ENCODE assay signal across 8 mouse cellular contexts in the genomic region with DNA sequence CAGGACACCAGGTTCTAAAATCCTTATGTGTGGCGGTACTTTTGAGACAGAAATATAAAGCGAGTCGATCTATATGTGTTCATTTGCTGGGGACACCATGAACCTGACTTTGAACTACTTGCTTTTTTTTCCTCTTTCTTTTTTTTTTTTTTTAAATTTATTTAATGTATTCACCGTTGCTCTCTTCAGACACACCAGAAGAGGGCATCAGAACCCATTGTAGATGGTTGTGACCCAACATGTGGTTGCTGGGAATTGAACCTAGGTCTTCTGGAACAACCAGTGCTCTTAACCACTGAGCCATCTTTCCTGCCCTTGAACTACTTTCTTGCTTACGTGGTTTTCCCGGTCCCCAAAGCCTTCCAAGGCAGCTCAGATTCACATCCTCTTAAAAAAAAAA. TPM values are rescaled to one million over a fixed set of nuclear protein-coding genes. Genes with fewer than 3 reads are reported as not detected.
A peak's percentile ranks its signal among the peaks of the same experiment; 100 is the strongest.
DNase-seq lines count a peak whose midpoint lies in the region; ATAC-seq and TF ChIP-seq lines count a peak whose summit lies in the region.

No protein-coding gene starts in this region.

- H3K27me3 ChIP-seq in heart, adult 2 months (ENCODE audit: control insufficient read depth, insufficient read depth, low read length), result no peaks in the 10 kb centered on the region
- H3K27me3 ChIP-seq in C2C12 (ENCODE audit: control insufficient read depth, insufficient read depth, insufficient read length), result no peaks in the 10 kb centered on the region
- H3K27me3 ChIP-seq in forebrain, embryonic 12.5 days, result no peaks in the 10 kb centered on the region
- no peaks in the 10 kb centered on the region for H3K27me3 ChIP-seq in liver, embryonic 14.5 days (ENCODE audit: control insufficient read depth, insufficient read depth, low read length)

- H3K27ac ChIP-seq in heart, adult 2 months, result peak overlapping the region; percentile 90
- H3K27ac ChIP-seq in forebrain, embryonic 12.5 days, result peak overlapping the region; percentile 88
- H3K27ac ChIP-seq in liver, embryonic 14.5 days, result peak overlapping the region; percentile 79

- TF ChIP-seq CTCF in heart, adult 2 months (IDR thresholded peaks at IDR 0.05), result peak; percentile 22; the same call in 1 of the 2 replicates
- TF ChIP-seq CTCF in C2C12 (IDR thresholded peaks at IDR 0.05; ENCODE audit: control insufficient read depth, insufficient read depth, insufficient read length), result no peak
- peak; percentile 34; the same call in 1 of the 2 replicates for TF ChIP-seq CTCF in liver, embryonic 14.5 days (IDR thresholded peaks at IDR 0.05; ENCODE audit: low read depth)

- H3K4me2 ChIP-seq in forebrain, embryonic 12.5 days, result peak overlapping the region; percentile 75
- H3K4me2 ChIP-seq in liver, embryonic 14.5 days (ENCODE audit: low read depth), result peak overlapping the region; percentile 95

- WGBS in heart, adult 2 months, result 43% methylated on average over 6 of the region's 6 CpGs
- 47% methylated on average over 6 of the region's 6 CpGs for WGBS in forebrain, embryonic 12.5 days
- WGBS in liver, embryonic 14.5 days (ENCODE audit: insufficient replicate concordance), result 42% methylated on average over 6 of the region's 6 CpGs

- H3K79me3 ChIP-seq in C2C12 (ENCODE audit: low read depth), result peaks cover 40% of the 10 kb centered on the region

- no peak for TF ChIP-seq EP300 in heart, adult 2 months (IDR thresholded peaks at IDR 0.05; ENCODE audit: insufficient read depth, low read depth, low read length)
- TF ChIP-seq EP300 in liver, embryonic 14.5 days (IDR thresholded peaks at IDR 0.05; ENCODE audit: low read depth), result no peak

- H3K4me1 ChIP-seq in heart, adult 2 months (ENCODE audit: control insufficient read depth, insufficient read depth, low read length), result peaks cover 5% of the 10 kb centered on the region
- H3K4me1 ChIP-seq in forebrain, embryonic 12.5 days, result peaks cover 27% of the 10 kb centered on the region
- H3K4me1 ChIP-seq in liver, embryonic 14.5 days (replicated peaks; ENCODE audit: control insufficient read depth in 2 of 2, insufficient read depth in 2 of 2, low read length in 1 of 2), result peaks cover 24 to 25% of the 10 kb centered on the region in 2 experiments

- ATAC-seq in forebrain, embryonic 12.5 days (ENCODE audit: low FRiP score), result no peak
- no peak for ATAC-seq in liver, embryonic 14.5 days (ENCODE audit: insufficient read depth)

- peaks cover 4% of the 10 kb centered on the region; the same call in 1 of the 2 replicates for H3K36me3 ChIP-seq in heart, adult 2 months (ENCODE audit: control insufficient read depth, insufficient read depth, low read length)
- H3K36me3 ChIP-seq in C2C12 (ENCODE audit: control insufficient read depth, insufficient read depth), result peaks cover 21% of the 10 kb centered on the region
- peaks cover 10% of the 10 kb centered on the region; the same call in 1 of the 2 replicates for H3K36me3 ChIP-seq in forebrain, embryonic 12.5 days (replicated peaks)
- H3K36me3 ChIP-seq in liver, embryonic 14.5 days (replicated peaks; ENCODE audit: control insufficient read depth, insufficient read depth, low read depth), result peaks cover 7% of the 10 kb centered on the region

- peak overlapping the region; percentile 7 for H3K9ac ChIP-seq in heart, adult 2 months (ENCODE audit: low read depth, low read length)
- H3K9ac ChIP-seq in forebrain, embryonic 12.5 days, result peak overlapping the region; percentile 93
- H3K9ac ChIP-seq in liver, embryonic 14.5 days (replicated peaks), result peak overlapping the region; percentile 96

- TF ChIP-seq POLR2A in heart, adult 2 months (IDR thresholded peaks at IDR 0.05; ENCODE audit: insufficient read depth, low read depth, low read length), result no peak

- H3K4me3 ChIP-seq in heart, adult 2 months, result peak overlapping the region; percentile 83
- H3K4me3 ChIP-seq in C2C12 (ENCODE audit: insufficient read depth, poor library complexity, severe bottlenecking), result no peak overlapping the region
- peak overlapping the region; percentile 93 for H3K4me3 ChIP-seq in forebrain, embryonic 12.5 days (replicated peaks)
- peak overlapping the region; percentile 68 to 97 for H3K4me3 ChIP-seq in liver, embryonic 14.5 days (ENCODE audit: insufficient read depth in 1 of 2, low read depth in 2 of 2, low read length in 2 of 2)

- DNase-seq in heart, adult 2 months, result no peak
- DNase-seq in heart, adult 9 months (ENCODE audit: low spot score in 2 of 2), result no peak
- no peak for DNase-seq in liver, embryonic 14.5 days (ENCODE audit: low read depth in 3 of 3, low spot score in 3 of 3)
- no peak for DNase-seq in thymus, postnatal 0 days (ENCODE audit: low spot score)
- DNase-seq in left cerebral cortex, adult 11 months (ENCODE audit: low spot score), result no peak
- DNase-seq in left cerebral cortex, adult 8-10 months (ENCODE audit: low spot score in 2 of 2), result no peak

- H3K79me2 ChIP-seq in heart, adult 2 months (replicated peaks; ENCODE audit: control insufficient read depth, insufficient read depth, low read length), result peaks cover 3% of the 10 kb centered on the region
- H3K79me2 ChIP-seq in C2C12 (ENCODE audit: control insufficient read depth, insufficient read depth), result peaks cover 45% of the 10 kb centered on the region

- peak overlapping the region; percentile 55 for H3ac ChIP-seq in C2C12 (ENCODE audit: control insufficient read depth, insufficient read length, low read depth)

- H3K9me3 ChIP-seq in forebrain, embryonic 12.5 days, result no peaks in the 10 kb centered on the region
- no peaks in the 10 kb centered on the region for H3K9me3 ChIP-seq in liver, embryonic 14.5 days (ENCODE audit: control insufficient read depth, low read length)

- intact Hi-C loops in heart, adult 2 months (cut with DNase I), result loop anchor here (2.0 to 5.0 kb wide), 2 partner anchors 24 to 335 kb away; partner anchors contain the start of genes Jpt2 and Ube2i

TF ChIP-seq in C2C12, 6 proteins besides CTCF, POLR2A, EP300 and RAD21:
- TF ChIP-seq FOSL1 (IDR thresholded peaks at IDR 0.05; ENCODE audit: insufficient read depth, low read length, poor library complexity, severe bottlenecking) (no peak), USF1 (IDR thresholded peaks at IDR 0.05; ENCODE audit: low read depth) (no peak), MAX (IDR thresholded peaks at IDR 0.05) (no peak), MYOD1 (IDR thresholded peaks at IDR 0.05; ENCODE audit: control insufficient read depth, insufficient read length, low read depth) (no peak), MYOG (IDR thresholded peaks at IDR 0.05; ENCODE audit: control insufficient read depth, extremely low read depth, insufficient read length) (no peak), CEBPB (IDR thresholded peaks at IDR 0.05; ENCODE audit: low read depth) (no peak)
TF ChIP-seq in C2C12: peak in this region for 0.

RNA-seq across cellular contexts. Expression of gene Mapk8ip3, which starts 0.5 kb away (rescaled TPM):
- 10 to 100 TPM; 60.0 to 67.9 TPM for total RNA-seq in heart, adult 2 months (2021)
- polyA plus RNA-seq in heart, adult 2 months (2012; rRNA removed), result 74.4 and 105 TPM in 2 replicates
- polyA plus RNA-seq in C2C12 (2012; fragmentation: generic; extraction: Trizol), result 17.7 TPM
- 76.5 and 78.2 TPM in 2 replicates for polyA plus RNA-seq in forebrain, embryonic 12.5 days (2016; fragmentation: Nextera tagmentation; extraction: Ambion mirVana)
- 30.6 and 34.3 TPM in 2 replicates for polyA plus RNA-seq in liver, embryonic 14.5 days (2012; rRNA removed)
- 7.2 and 8.0 TPM in 2 replicates for polyA plus RNA-seq in liver, embryonic 14.5 days (2014; fragmentation: Nextera tagmentation; extraction: Ambion mirVana)
- 15.3 and 18.3 TPM in 2 replicates for polyA plus RNA-seq in thymus, postnatal 0 days (2015; fragmentation: Nextera tagmentation; extraction: Ambion mirVana)
- total RNA-seq in left cerebral cortex, adult 8-10 months (2022), result 100 to 1,000 TPM; 348 to 379 (median 363) TPM

RNA-seq across cellular contexts. Expression of gene Jpt2, which starts 23.2 kb away (rescaled TPM):
- 1 to 10 TPM; 9.2 TPM for total RNA-seq in heart, adult 2 months (2021)
- 4.3 and 5.7 TPM in 2 replicates for polyA plus RNA-seq in heart, adult 2 months (2012; rRNA removed)
- polyA plus RNA-seq in C2C12 (2012; fragmentation: generic; extraction: Trizol), result 57.4 TPM
- polyA plus RNA-seq in forebrain, embryonic 12.5 days (2016; fragmentation: Nextera tagmentation; extraction: Ambion mirVana), result 304 and 312 TPM in 2 replicates
- 18.9 and 24.3 TPM in 2 replicates for polyA plus RNA-seq in liver, embryonic 14.5 days (2012; rRNA removed)
- 31.6 and 34.3 TPM in 2 replicates for polyA plus RNA-seq in liver, embryonic 14.5 days (2014; fragmentation: Nextera tagmentation; extraction: Ambion mirVana)
- polyA plus RNA-seq in thymus, postnatal 0 days (2015; fragmentation: Nextera tagmentation; extraction: Ambion mirVana), result 54.0 and 55.2 TPM in 2 replicates
- total RNA-seq in left cerebral cortex, adult 8-10 months (2022), result 1 to 10 TPM; 5.4 to 7.7 (median 7.0) TPM

RNA-seq across cellular contexts. Expression of gene Nme3, which starts 41.0 kb away (rescaled TPM):
- 10 to 100 TPM; 30.7 to 37.7 TPM for total RNA-seq in heart, adult 2 months (2021)
- polyA plus RNA-seq in heart, adult 2 months (2012; rRNA removed), result 46.4 and 55.2 TPM in 2 replicates
- polyA plus RNA-seq in C2C12 (2012; fragmentation: generic; extraction: Trizol), result 19.8 TPM
- 54.9 and 63.0 TPM in 2 replicates for polyA plus RNA-seq in forebrain, embryonic 12.5 days (2016; fragmentation: Nextera tagmentation; extraction: Ambion mirVana)
- polyA plus RNA-seq in liver, embryonic 14.5 days (2012; rRNA removed), result 55.7 and 65.6 TPM in 2 replicates
- polyA plus RNA-seq in liver, embryonic 14.5 days (2014; fragmentation: Nextera tagmentation; extraction: Ambion mirVana), result 79.2 and 83.7 TPM in 2 replicates
- 47.7 and 57.2 TPM in 2 replicates for polyA plus RNA-seq in thymus, postnatal 0 days (2015; fragmentation: Nextera tagmentation; extraction: Ambion mirVana)
- total RNA-seq in left cerebral cortex, adult 8-10 months (2022), result 10 to 100 TPM; 43.5 to 59.7 (median 55.1) TPM

RNA-seq across cellular contexts. Expression of gene Mrps34, which starts 42.4 kb away (rescaled TPM):
- 100 to 1,000 TPM in 1 of 2 experiments, 10 to 100 TPM in 1; 95.6 to 102 TPM for total RNA-seq in heart, adult 2 months (2021)
- 102 and 133 TPM in 2 replicates for polyA plus RNA-seq in heart, adult 2 months (2012; rRNA removed)
- 107 TPM for polyA plus RNA-seq in C2C12 (2012; fragmentation: generic; extraction: Trizol)
- polyA plus RNA-seq in forebrain, embryonic 12.5 days (2016; fragmentation: Nextera tagmentation; extraction: Ambion mirVana), result 86.0 and 91.1 TPM in 2 replicates
- 48.0 and 49.2 TPM in 2 replicates for polyA plus RNA-seq in liver, embryonic 14.5 days (2012; rRNA removed)
- polyA plus RNA-seq in liver, embryonic 14.5 days (2014; fragmentation: Nextera tagmentation; extraction: Ambion mirVana), result 43.5 and 49.9 TPM in 2 replicates
- polyA plus RNA-seq in thymus, postnatal 0 days (2015; fragmentation: Nextera tagmentation; extraction: Ambion mirVana), result 128 and 136 TPM in 2 replicates
- total RNA-seq in left cerebral cortex, adult 8-10 months (2022), result 10 to 100 TPM; 65.0 to 73.3 (median 69.1) TPM

RNA-seq across cellular contexts. Expression of gene Eme2, which starts 42.4 kb away (rescaled TPM):
- total RNA-seq in heart, adult 2 months (2021), result 10 to 100 TPM; 16.9 to 18.3 TPM
- polyA plus RNA-seq in heart, adult 2 months (2012; rRNA removed), result 19.3 and 20.3 TPM in 2 replicates
- polyA plus RNA-seq in C2C12 (2012; fragmentation: generic; extraction: Trizol), result 11.2 TPM
- 42.7 and 44.6 TPM in 2 replicates for polyA plus RNA-seq in forebrain, embryonic 12.5 days (2016; fragmentation: Nextera tagmentation; extraction: Ambion mirVana)
- 7.6 and 9.4 TPM in 2 replicates for polyA plus RNA-seq in liver, embryonic 14.5 days (2012; rRNA removed)
- polyA plus RNA-seq in liver, embryonic 14.5 days (2014; fragmentation: Nextera tagmentation; extraction: Ambion mirVana), result 7.4 and 8.5 TPM in 2 replicates
- 19.9 and 24.9 TPM in 2 replicates for polyA plus RNA-seq in thymus, postnatal 0 days (2015; fragmentation: Nextera tagmentation; extraction: Ambion mirVana)
- total RNA-seq in left cerebral cortex, adult 8-10 months (2022), result 10 to 100 TPM; 44.3 to 57.5 (median 48.6) TPM

Comparison
In these comparisons a context has a peak if more than half of its experiments do, and no peak if none do; other contexts are left out.
1. H3K9ac ChIP-seq: peak in every context shown above with its lines; median percentile 96 in liver, embryonic 14.5 days; 93 in forebrain, embryonic 12.5 days; 7 in heart, adult 2 months.